Mouse (Mus musculus) left cerebral cortex, postnatal 36 days (tissue): ENCODE results near the gene Enpp6. TPM values are rescaled to one million over a fixed set of nuclear protein-coding genes. Genes with fewer than 3 reads are reported as not detected.

Experiments used
- DNase-seq, 2 experiments: peaks; one replicate each; pipeline ENCODE4 v3.0.0; 2021 to 2022; ENCODE audit warnings: low spot score in 2 of 2, mixed read lengths in 1 of 2
- intact Hi-C: fragments of 180-260 bp; cut with DNase I; formaldehyde crosslinking; loops from one replicate; pipeline ENCODE4 v1.15.1; 2025
- total RNA-seq, 2 experiments: library from RNA; stranded (reverse); gene quantifications; 2 replicates each; pipeline ENCODE4 v1.2.3; 2021

The Enpp6 gene
- total RNA-seq, 2 experiments from 2014 or later, result 7.3 to 8.6 TPM

DNA sequence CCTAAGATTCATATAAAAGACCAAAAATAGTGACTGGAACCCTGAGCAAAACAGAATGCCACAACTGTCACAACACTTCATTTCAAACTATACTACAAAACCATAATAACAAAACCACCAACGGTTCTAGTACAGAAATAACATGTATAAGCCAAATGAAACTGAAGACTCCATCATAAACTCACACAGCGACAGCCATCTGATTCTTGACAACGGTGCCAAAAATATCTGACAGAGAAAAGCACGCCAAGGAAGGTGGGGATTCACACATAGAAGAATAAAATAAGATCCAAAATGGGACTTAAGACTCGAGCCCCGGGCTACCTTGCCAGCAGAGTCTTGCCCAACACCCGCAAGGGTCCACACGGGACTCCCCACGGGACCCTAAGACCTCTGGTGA is 158.6 kb downstream of the Enpp6 start:
- no peak for DNase-seq
- intact Hi-C loops, result no loop called here

Other genes with a start within 250 kb of the Enpp6 start
- 10 to 100 TPM; 53.0 to 56.0 TPM for gene Irf2, start 247.2 kb upstream of the Enpp6 start, total RNA-seq